Mouse (Mus musculus): ENCODE measurements around the gene Nle1. TPM values are rescaled to one million over a fixed set of nuclear protein-coding genes. Genes with fewer than 3 reads are reported as not detected.

The Nle1 gene
- polyA plus RNA-seq, 1 experiment from 2014 or later = 9.2 TPM

DNA sequence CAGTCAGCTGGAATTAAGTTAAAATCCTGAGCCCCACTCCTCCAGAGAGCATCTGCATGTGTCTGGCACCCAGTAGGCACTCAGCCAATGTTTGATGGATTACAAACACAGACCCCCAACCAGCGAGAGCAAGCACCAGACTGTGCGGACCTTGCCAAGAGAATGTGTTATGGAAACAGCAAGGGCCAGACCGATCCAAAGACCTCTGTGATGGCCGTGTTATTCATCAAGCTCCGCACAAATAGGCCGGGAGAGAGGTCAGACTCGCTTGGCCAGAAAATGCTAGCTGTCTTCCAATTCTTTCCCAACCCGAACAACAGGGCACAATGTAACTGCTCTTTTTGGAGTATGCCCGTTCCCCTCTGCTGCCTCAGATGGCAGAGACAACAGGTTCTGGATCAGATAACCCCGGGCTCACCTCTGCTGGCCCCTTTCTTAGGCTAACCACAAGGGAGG, 19.7 kb downstream of the Nle1 start:
- Histone ChIP-seq H3K4me1 (ENCODE audit: insufficient read depth) (peaks cover 16% of the 10 kb centered on the region), H3K36me3 (replicated peaks; ENCODE audit: insufficient read depth, low read length) (no peaks in the 10 kb centered on the region), H3K4me3 (ENCODE audit: low read depth, low read length) (no peak overlapping the region), H3K9me3 (ENCODE audit: low read length) (no peaks in the 10 kb centered on the region), H3K27ac (ENCODE audit: low read depth) (no peak overlapping the region), H3K9ac (replicated peaks) (no peak overlapping the region), H3K4me2 (ENCODE audit: low read depth, low read length) (peak overlapping the region; percentile 90), H3K27me3 (ENCODE audit: insufficient read depth, low read length) (no peaks in the 10 kb centered on the region)
- no peak for ATAC-seq
- 64% methylated on average over 10 of the region's 10 CpGs for WGBS (ENCODE audit: insufficient replicate concordance)
- no peak for TF ChIP-seq CTCF (IDR thresholded peaks at IDR 0.05; ENCODE audit: low read depth)
- TF ChIP-seq EP300 (IDR thresholded peaks at IDR 0.05; ENCODE audit: low read depth) = no peak
- DNase-seq = no peak

DNA sequence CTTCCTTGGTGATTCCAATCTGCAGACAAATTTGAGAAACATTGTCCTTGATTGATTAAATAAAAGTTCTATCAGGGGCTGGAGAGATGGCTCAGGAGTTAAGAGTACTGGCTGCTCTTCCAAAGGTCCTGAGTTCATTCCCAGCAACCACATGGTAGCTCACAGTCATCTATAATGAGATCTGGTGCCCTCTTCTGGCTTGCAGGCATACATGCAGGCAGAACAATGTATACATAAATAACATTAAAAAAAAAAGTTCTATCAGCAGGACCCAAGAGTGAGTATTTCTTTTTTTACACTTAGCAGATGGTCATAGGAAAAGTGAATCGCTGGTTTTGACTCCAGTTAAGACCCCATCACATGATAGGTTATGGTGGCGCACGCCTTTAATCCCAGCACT, 21.7 kb downstream of the Nle1 start:
- TF ChIP-seq EP300 (IDR thresholded peaks at IDR 0.05; ENCODE audit: low read depth) = no peak
- TF ChIP-seq CTCF (IDR thresholded peaks at IDR 0.05; ENCODE audit: low read depth) = peak; percentile 80
- 82% methylated on average over 3 of the region's 3 CpGs for WGBS (ENCODE audit: insufficient replicate concordance)
- Histone ChIP-seq H3K27me3 (ENCODE audit: insufficient read depth, low read length) (no peaks in the 10 kb centered on the region), H3K4me3 (ENCODE audit: low read depth, low read length) (no peak overlapping the region), H3K9me3 (ENCODE audit: low read length) (no peaks in the 10 kb centered on the region), H3K36me3 (replicated peaks; ENCODE audit: insufficient read depth, low read length) (peaks cover 12% of the 10 kb centered on the region; the same call in 1 of the 2 replicates), H3K4me1 (ENCODE audit: insufficient read depth) (peaks cover 16% of the 10 kb centered on the region), H3K9ac (replicated peaks) (no peak overlapping the region), H3K27ac (ENCODE audit: low read depth) (no peak overlapping the region), H3K4me2 (ENCODE audit: low read depth, low read length) (no peak overlapping the region)
- no peak for ATAC-seq
- DNase-seq = no peak

DNA sequence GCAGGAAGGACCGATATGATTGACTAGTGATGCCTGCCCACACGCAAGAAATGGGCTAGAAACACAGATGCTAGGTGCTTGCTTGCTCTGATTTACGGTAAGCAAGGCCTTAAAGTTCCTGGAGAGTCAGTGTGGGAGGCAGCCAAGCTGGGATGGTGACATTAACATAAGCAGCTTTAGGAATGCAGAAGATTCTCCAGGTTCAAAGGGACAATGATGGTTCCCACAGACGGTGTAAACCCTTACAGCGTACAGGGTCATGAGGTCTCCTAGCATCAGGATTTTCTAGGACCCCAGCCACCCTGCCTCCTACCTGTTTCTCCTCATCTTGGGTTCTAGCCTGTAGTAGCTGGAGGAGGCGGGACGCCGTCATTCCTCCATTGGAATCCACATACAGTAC, 25.0 kb downstream of the Nle1 start:
- DNase-seq (no peak), ATAC-seq (no peak)
- peaks cover 13% of the 10 kb centered on the region; the same call in 1 of the 2 replicates for H3K36me3 ChIP-seq (replicated peaks; ENCODE audit: insufficient read depth, low read length)
- no peaks in the 10 kb centered on the region for H3K9me3 ChIP-seq (ENCODE audit: low read length)
- H3K4me3 ChIP-seq (ENCODE audit: low read depth, low read length) = no peak overlapping the region
- H3K4me1 ChIP-seq (ENCODE audit: insufficient read depth) = no peaks in the 10 kb centered on the region
- H3K27me3 ChIP-seq (ENCODE audit: insufficient read depth, low read length) = no peaks in the 10 kb centered on the region
- H3K9ac ChIP-seq (replicated peaks) = no peak overlapping the region
- 86% methylated on average over 8 of the region's 8 CpGs for WGBS (ENCODE audit: insufficient replicate concordance)
- no peak overlapping the region for H3K4me2 ChIP-seq (ENCODE audit: low read depth, low read length)
- TF ChIP-seq CTCF (IDR thresholded peaks at IDR 0.05; ENCODE audit: low read depth) = no peak
- no peak for TF ChIP-seq EP300 (IDR thresholded peaks at IDR 0.05; ENCODE audit: low read depth)
- no peak overlapping the region for H3K27ac ChIP-seq (ENCODE audit: low read depth)

DNA sequence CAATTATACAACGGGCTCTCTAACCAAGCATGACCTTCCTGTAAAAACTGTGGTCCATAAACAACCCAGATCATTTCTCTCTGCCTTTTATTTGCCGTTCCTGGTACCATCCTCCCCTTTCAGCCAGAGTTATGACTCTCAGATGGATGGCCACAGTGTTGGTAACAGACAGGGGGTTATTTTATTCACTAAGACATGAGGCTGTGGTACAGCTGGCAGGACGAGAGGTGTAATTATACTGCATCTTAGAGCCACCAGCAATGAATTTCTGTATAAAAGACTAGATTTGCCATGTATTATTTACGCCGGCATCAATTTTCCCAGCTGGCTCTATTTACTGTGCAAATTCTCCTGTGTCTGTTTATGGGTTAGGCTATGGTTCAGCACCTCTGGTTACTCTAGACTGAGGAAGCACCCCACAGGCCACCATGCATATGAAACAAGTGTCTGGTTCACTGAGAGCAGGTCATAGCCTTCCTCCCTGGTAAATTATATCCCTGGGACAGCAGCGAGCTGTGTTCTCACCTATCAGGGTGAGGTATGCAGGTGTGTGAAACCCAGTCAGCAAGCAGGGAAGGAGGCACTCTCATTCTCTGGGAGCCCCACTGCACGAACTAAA, 30.4 kb downstream of the Nle1 start:
- no peaks in the 10 kb centered on the region for H3K9me3 ChIP-seq (ENCODE audit: low read length)
- TF ChIP-seq CTCF (IDR thresholded peaks at IDR 0.05; ENCODE audit: low read depth) (no peak), EP300 (IDR thresholded peaks at IDR 0.05; ENCODE audit: low read depth) (no peak)
- H3K27me3 ChIP-seq (ENCODE audit: insufficient read depth, low read length) = no peaks in the 10 kb centered on the region
- no peak overlapping the region for H3K9ac ChIP-seq (replicated peaks)
- WGBS (ENCODE audit: insufficient replicate concordance) = 82% methylated on average over 7 of the region's 7 CpGs
- ATAC-seq (no peak), DNase-seq (no peak)
- no peaks in the 10 kb centered on the region for H3K4me1 ChIP-seq (ENCODE audit: insufficient read depth)
- H3K36me3 ChIP-seq (replicated peaks; ENCODE audit: insufficient read depth, low read length) = peaks cover 10% of the 10 kb centered on the region; the same call in 1 of the 2 replicates
- no peak overlapping the region for H3K27ac ChIP-seq (ENCODE audit: low read depth)
- no peak overlapping the region for H3K4me2 ChIP-seq (ENCODE audit: low read depth, low read length)
- H3K4me3 ChIP-seq (ENCODE audit: low read depth, low read length) = no peak overlapping the region

DNA sequence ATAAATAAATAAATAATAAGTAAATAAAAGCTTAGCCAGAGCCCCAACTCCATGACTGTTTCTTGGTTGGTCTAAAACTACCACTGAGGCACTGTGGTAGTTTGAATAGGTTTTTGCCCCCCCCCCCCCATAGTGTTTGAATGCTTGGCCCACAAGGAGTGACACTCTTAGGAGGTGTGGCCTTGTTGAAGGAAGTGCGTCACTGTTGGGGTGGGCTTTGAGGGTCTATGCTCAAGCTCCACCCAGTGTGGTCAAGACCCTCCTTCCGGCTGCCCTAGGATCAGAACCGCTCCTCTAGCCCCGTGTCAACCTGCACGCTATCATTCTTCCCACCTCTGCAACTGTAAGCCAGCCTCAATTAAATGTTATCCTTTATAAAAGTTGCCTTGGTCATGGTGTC, 32.6 kb downstream of the Nle1 start:
- Histone ChIP-seq H3K9ac (replicated peaks) (no peak overlapping the region), H3K4me1 (ENCODE audit: insufficient read depth) (no peaks in the 10 kb centered on the region), H3K9me3 (ENCODE audit: low read length) (no peaks in the 10 kb centered on the region), H3K4me3 (ENCODE audit: low read depth, low read length) (no peak overlapping the region), H3K36me3 (replicated peaks; ENCODE audit: insufficient read depth, low read length) (0 out of 2 replicates have a peak, but pooled peaks cover 3% of the 10 kb centered on the region), H3K27me3 (ENCODE audit: insufficient read depth, low read length) (no peaks in the 10 kb centered on the region), H3K27ac (ENCODE audit: low read depth) (no peak overlapping the region), H3K4me2 (ENCODE audit: low read depth, low read length) (no peak overlapping the region)
- TF ChIP-seq EP300 (IDR thresholded peaks at IDR 0.05; ENCODE audit: low read depth) (no peak), CTCF (IDR thresholded peaks at IDR 0.05; ENCODE audit: low read depth) (no peak)
- 88% methylated on average over 5 of the region's 5 CpGs for WGBS (ENCODE audit: insufficient replicate concordance)
- ATAC-seq (no peak), DNase-seq (no peak)

DNA sequence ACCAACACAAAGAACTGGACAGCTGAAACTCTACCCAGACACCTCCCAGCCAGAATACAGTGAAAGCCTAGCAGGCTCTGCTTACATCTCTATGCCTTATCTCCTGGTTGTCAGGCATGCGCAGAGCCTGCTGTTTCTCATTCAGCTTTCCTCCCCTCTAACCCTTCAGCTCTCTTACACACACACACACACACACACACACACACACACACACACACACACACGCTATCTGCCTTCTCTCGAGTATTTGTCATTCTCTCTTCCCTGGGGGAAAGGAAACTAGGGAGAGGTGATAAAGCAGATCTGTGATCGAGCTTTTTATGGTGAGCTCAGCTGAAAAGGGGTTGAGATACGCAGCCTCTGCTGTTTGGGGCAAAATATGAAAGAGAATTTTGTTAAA, 33.3 kb downstream of the Nle1 start:
- Histone ChIP-seq H3K27ac (ENCODE audit: low read depth) (no peak overlapping the region), H3K4me2 (ENCODE audit: low read depth, low read length) (no peak overlapping the region), H3K4me1 (ENCODE audit: insufficient read depth) (no peaks in the 10 kb centered on the region), H3K27me3 (ENCODE audit: insufficient read depth, low read length) (no peaks in the 10 kb centered on the region), H3K4me3 (ENCODE audit: low read depth, low read length) (no peak overlapping the region), H3K36me3 (replicated peaks; ENCODE audit: insufficient read depth, low read length) (0 out of 2 replicates have a peak, but pooled peaks cover 3% of the 10 kb centered on the region), H3K9me3 (ENCODE audit: low read length) (no peaks in the 10 kb centered on the region), H3K9ac (replicated peaks) (no peak overlapping the region)
- 39% methylated on average over 5 of the region's 5 CpGs for WGBS (ENCODE audit: insufficient replicate concordance)
- TF ChIP-seq EP300 (IDR thresholded peaks at IDR 0.05; ENCODE audit: low read depth) (no peak), CTCF (IDR thresholded peaks at IDR 0.05; ENCODE audit: low read depth) (no peak)
- ATAC-seq (no peak), DNase-seq (no peak)
